Mouse (Mus musculus): ENCODE results near the gene Nlrp10.

Nlrp10 gene

GRCm38 (mm10) chr7:108894320-108894719 is 35.7 kb downstream of the Nlrp10 start, which contains the start of gene Olfr519:
Olfr519 (minus strand) TSS chr7:108894420.
- no peak for DNase-seq (ENCODE audit: low spot score)

GRCm38 (mm10) chr7:108884906-108885305 is 45.1 kb downstream of the Nlrp10 start, which contains the start of gene Olfr518:
Olfr518 (minus strand) TSS chr7:108885006.
- no peak for DNase-seq (ENCODE audit: low spot score)

- DNase-seq (ENCODE audit: low spot score): no peak
These were observed 57.7 kb downstream of the Nlrp10 start, which contains the start of gene Olfr517 for GRCm38 (mm10) chr7:108872279-108872678. Olfr517 (minus strand) TSS chr7:108872379.
